Mouse (Mus musculus) heart, adult 2 months (tissue): ENCODE results near the gene Pfkfb3. TPM values are rescaled to one million over a fixed set of nuclear protein-coding genes. Genes with fewer than 3 reads are reported as not detected.
A peak's percentile ranks its signal among the peaks of the same experiment; 100 is the strongest.

Source experiments
- DNase-seq, 2 experiments: peaks; one replicate each; pipeline ENCODE4 v3.0.0; 2021
- H3K27ac ChIP-seq: fragments of 200-600 bp; 2 replicates; pipeline ENCODE4 v1.8.1; 2022
- H3K27me3 ChIP-seq: fragments of 200-500 bp; 2 replicates; pipeline ENCODE4 v1.6.1; 2012; ENCODE audit warnings: mild to moderate bottlenecking, low read length, inconsistent platforms, mixed read lengths; ENCODE audit not compliant: control insufficient read depth, insufficient read depth
- H3K36me3 ChIP-seq: fragments of 200-500 bp; 2 replicates; pipeline ENCODE4 v1.6.1; 2012; ENCODE audit warnings: low read length, inconsistent platforms; ENCODE audit not compliant: control insufficient read depth, insufficient read depth
- H3K4me1 ChIP-seq: fragments of 200-500 bp; 2 replicates; pipeline ENCODE4 v1.6.1; 2011; ENCODE audit warnings: low read length; ENCODE audit not compliant: control insufficient read depth, insufficient read depth
- H3K4me3 ChIP-seq: fragments of 200-600 bp; 2 replicates; pipeline ENCODE4 v1.8.1; 2022
- H3K79me2 ChIP-seq: fragments of 200-500 bp; replicated peaks from 2 replicates; pipeline ENCODE4 v1.6.1; 2012; ENCODE audit warnings: mild to moderate bottlenecking, inconsistent platforms, low read length, moderate library complexity, mixed read lengths; ENCODE audit not compliant: control insufficient read depth, insufficient read depth
- H3K9ac ChIP-seq: fragments of 200-500 bp; 2 replicates; pipeline ENCODE4 v1.6.1; 2012; ENCODE audit warnings: low read depth, mild to moderate bottlenecking, control low read depth, inconsistent platforms, low read length, mixed read lengths
- CTCF ChIP-seq: fragments of 200-600 bp; IDR thresholded peaks from 2 replicates; pipeline ENCODE4 v1.8.1; 2022; ENCODE audit warnings: antibody characterized with exemption, mild to moderate bottlenecking, moderate library complexity
- EP300 ChIP-seq: fragments of 200-500 bp; IDR thresholded peaks from 2 replicates; pipeline ENCODE4 v1.6.1; 2011; ENCODE audit warnings: low read depth, low read length, control low read depth; ENCODE audit not compliant: insufficient read depth
- POLR2A ChIP-seq: fragments of 200-500 bp; IDR thresholded peaks from 2 replicates; pipeline ENCODE4 v1.6.1; 2011; ENCODE audit warnings: mild to moderate bottlenecking, low read depth, low read length, control low read depth; ENCODE audit not compliant: insufficient read depth
- WGBS: fragments of 180-500 bp; shearing (Covaris S2); methylation state at CpG from one replicate; pipeline ENCODE4 v1.1.7; 2018; 5-methylcytosine and 5-hydroxymethylcytosine counted together
- intact Hi-C: fragments of 180-260 bp; cut with DNase I; formaldehyde crosslinking; loops from one replicate; pipeline ENCODE4 v1.15.1; 2025
- polyA plus RNA-seq: library from polyadenylated mRNA; depleted of rRNA; stranded (reverse); fragments of >200 nt; gene quantifications from 2 replicates; pipeline ENCODE4 v1.2.3, GENCODE M21; 2012
- total RNA-seq, 2 experiments: library from RNA; stranded (reverse); gene quantifications; 2 replicates each; pipeline ENCODE4 v1.2.3; 2021

The Pfkfb3 gene
- total and polyA plus RNA-seq, 3 experiments, result 9.0 to 14.3 (median 12.1) TPM

- TF ChIP-seq EP300, result no peak
- no peak for TF ChIP-seq POLR2A
- peak; percentile 58 for TF ChIP-seq CTCF
- intact Hi-C loops, result no loop called here
- H3K27me3 ChIP-seq, result no peaks in the 10 kb centered on the region
- no peak overlapping the region for H3K27ac ChIP-seq
- no peak overlapping the region for H3K4me3 ChIP-seq
- H3K36me3 ChIP-seq, result no peaks in the 10 kb centered on the region
- DNase-seq, result no peak
- 70% methylated on average over 2 of the region's 2 CpGs for WGBS
- H3K9ac ChIP-seq, result no peak overlapping the region
- H3K79me2 ChIP-seq, result no peaks in the 10 kb centered on the region
- H3K4me1 ChIP-seq, result no peaks in the 10 kb centered on the region
Observed at GRCm38 (mm10) chr2:11547609-11548008, 6.3 kb downstream of the Pfkfb3 start.

GRCm38 (mm10) chr2:11546091-11546490 lies 7.8 kb downstream of the Pfkfb3 start:
- TF ChIP-seq EP300, result no peak
- TF ChIP-seq CTCF, result no peak
- no peak for TF ChIP-seq POLR2A
- WGBS, result 33% methylated on average over 8 of the region's 8 CpGs

DNA sequence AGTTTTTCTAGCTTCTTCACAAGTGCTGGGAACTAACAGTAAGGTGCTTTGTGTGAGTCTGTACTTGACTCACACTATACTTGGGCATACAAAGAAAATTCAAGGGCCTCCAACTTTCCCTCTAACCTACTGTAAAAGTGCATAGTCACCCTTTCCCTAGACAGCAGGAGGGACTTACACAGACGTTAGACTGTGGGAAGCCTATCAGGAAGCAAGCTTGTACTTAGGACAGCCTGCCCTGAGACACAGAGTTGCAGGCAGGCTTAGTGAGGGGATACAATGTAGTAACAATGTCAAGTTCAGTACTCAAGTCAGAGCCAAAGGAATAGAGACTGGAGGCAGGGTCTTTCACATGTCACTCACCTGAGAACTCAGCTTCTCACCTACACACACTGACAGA lies 8.5 kb downstream of the Pfkfb3 start:
- intact Hi-C loops, result no loop called here
- Histone ChIP-seq H3K36me3 (no peaks in the 10 kb centered on the region), H3K27me3 (no peaks in the 10 kb centered on the region), H3K4me1 (no peaks in the 10 kb centered on the region), H3K9ac (no peak overlapping the region), H3K4me3 (no peak overlapping the region), H3K79me2 (no peaks in the 10 kb centered on the region), H3K27ac (no peak overlapping the region)
- 36% methylated on average over 1 of the region's 1 CpGs for WGBS
- DNase-seq, result no peak
- TF ChIP-seq POLR2A (no peak), CTCF (no peak), EP300 (no peak)

More at GRCm38 (mm10) chr2:11546091-11546490, 7.8 kb downstream of the Pfkfb3 start:
- Histone ChIP-seq H3K9ac (no peak overlapping the region), H3K4me1 (no peaks in the 10 kb centered on the region), H3K27me3 (no peaks in the 10 kb centered on the region), H3K27ac (no peak overlapping the region), H3K79me2 (no peaks in the 10 kb centered on the region), H3K4me3 (no peak overlapping the region), H3K36me3 (no peaks in the 10 kb centered on the region)
- DNase-seq, result no peak
- intact Hi-C loops, result no loop called here

- intact Hi-C loops, result no loop called here
- H3K4me3 ChIP-seq, result no peak overlapping the region
Observed at GRCm38 (mm10) chr2:11544342-11544741, 9.5 kb downstream of the Pfkfb3 start.

GRCm38 (mm10) chr2:11543158-11543557 lies 10.7 kb downstream of the Pfkfb3 start:
- TF ChIP-seq EP300, result no peak
- no peak overlapping the region for H3K9ac ChIP-seq
- H3K27ac ChIP-seq, result no peak overlapping the region
- no peaks in the 10 kb centered on the region for H3K27me3 ChIP-seq
- DNase-seq, result no peak
- no peaks in the 10 kb centered on the region for H3K4me1 ChIP-seq
- WGBS, result 78% methylated on average over 7 of the region's 7 CpGs
- H3K79me2 ChIP-seq, result no peaks in the 10 kb centered on the region
- intact Hi-C loops, result loop anchor here (2.0 kb wide), 1 partner anchor 40 kb away; no protein-coding TSS in a partner anchor
- no peaks in the 10 kb centered on the region for H3K36me3 ChIP-seq
- no peak overlapping the region for H3K4me3 ChIP-seq

More at GRCm38 (mm10) chr2:11544342-11544741, 9.5 kb downstream of the Pfkfb3 start:
- WGBS, result 47% methylated on average over 5 of the region's 5 CpGs
- TF ChIP-seq EP300 (no peak), CTCF (no peak), POLR2A (no peak)
- H3K27me3 ChIP-seq, result no peaks in the 10 kb centered on the region
- no peak overlapping the region for H3K27ac ChIP-seq
- H3K9ac ChIP-seq, result no peak overlapping the region
- H3K4me1 ChIP-seq, result no peaks in the 10 kb centered on the region
- H3K79me2 ChIP-seq, result no peaks in the 10 kb centered on the region
- no peaks in the 10 kb centered on the region for H3K36me3 ChIP-seq
- DNase-seq, result no peak

DNA sequence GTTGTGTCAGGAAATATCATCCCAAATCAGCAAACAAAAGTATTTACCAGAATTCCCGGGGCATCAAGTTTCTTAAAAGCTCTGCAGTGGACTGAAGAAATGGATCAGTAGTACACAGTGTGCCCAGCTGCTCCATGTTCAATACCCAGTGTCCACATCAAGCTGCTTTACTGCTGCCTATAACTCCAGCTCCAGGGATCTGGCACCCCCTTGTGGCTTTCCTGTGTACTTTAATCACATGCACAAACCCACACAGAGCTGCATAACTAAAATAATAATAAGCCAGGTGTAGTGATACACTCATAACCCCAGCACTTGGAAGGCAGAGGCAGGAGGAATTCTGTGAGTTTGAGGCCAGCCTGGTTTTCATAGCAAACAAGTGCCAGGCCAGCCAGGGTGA lies 11.2 kb downstream of the Pfkfb3 start:
- Histone ChIP-seq H3K27me3 (no peaks in the 10 kb centered on the region), H3K27ac (no peak overlapping the region), H3K36me3 (no peaks in the 10 kb centered on the region), H3K79me2 (no peaks in the 10 kb centered on the region), H3K4me1 (no peaks in the 10 kb centered on the region), H3K9ac (no peak overlapping the region), H3K4me3 (no peak overlapping the region)
- peak; percentile 75 to 79 for DNase-seq
- WGBS, result 71% methylated on average over 1 of the region's 1 CpGs
- no peak for TF ChIP-seq POLR2A
- TF ChIP-seq EP300, result peak; percentile 86
- TF ChIP-seq CTCF, result peak; percentile 91
- intact Hi-C loops, result loop anchor here (1.0 to 2.0 kb wide), 2 partner anchors 40 to 211 kb away; no protein-coding TSS in a partner anchor
